Mouse (Mus musculus) hindbrain, embryonic 12.5 days (tissue): ENCODE measurements around the gene Slc13a5. TPM values are rescaled to one million over a fixed set of nuclear protein-coding genes. Genes with fewer than 3 reads are reported as not detected.

Experiments used
- ATAC-seq: fragments of 200-750 bp; cut with Nextera tagmentation; 2 replicates; pipeline ENCODE4 v1.8.0; 2017; ENCODE audit warnings: moderate TSS enrichment; ENCODE audit not compliant: low FRiP score
- H3K27ac ChIP-seq: fragments of 300-500 bp; sonication (generic); 2 replicates; pipeline ENCODE4 v1.5.1; 2016; ENCODE audit warnings: mild to moderate bottlenecking
- H3K27me3 ChIP-seq: fragments of 300-500 bp; sonication (generic); 2 replicates; pipeline ENCODE4 v1.6.1; 2016; ENCODE audit warnings: mild to moderate bottlenecking
- H3K36me3 ChIP-seq: fragments of 300-500 bp; sonication (generic); 2 replicates; pipeline ENCODE4 v1.6.1; 2016; ENCODE audit warnings: mild to moderate bottlenecking
- H3K4me1 ChIP-seq: fragments of 300-500 bp; sonication (generic); 2 replicates; pipeline ENCODE4 v1.6.1; 2016
- H3K4me2 ChIP-seq: fragments of 300-500 bp; sonication (generic); replicated peaks from 2 replicates; pipeline ENCODE4 v1.6.1; 2016; ENCODE audit warnings: mild to moderate bottlenecking
- H3K4me3 ChIP-seq: fragments of 300-500 bp; sonication (generic); 2 replicates; pipeline ENCODE4 v1.5.1; 2016; ENCODE audit warnings: mild to moderate bottlenecking
- H3K9ac ChIP-seq: fragments of 300-500 bp; sonication (generic); 2 replicates; pipeline ENCODE4 v1.6.1; 2016; ENCODE audit warnings: mild to moderate bottlenecking, moderate library complexity
- H3K9me3 ChIP-seq: fragments of 300-500 bp; sonication (generic); replicated peaks from 2 replicates; pipeline ENCODE4 v1.6.1; 2016; ENCODE audit warnings: mild to moderate bottlenecking
- WGBS: fragments of 180-500 bp; shearing (Covaris S2); methylation state at CpG from one replicate; pipeline ENCODE4 v1.1.7; 2016; 5-methylcytosine and 5-hydroxymethylcytosine counted together
- polyA plus RNA-seq: library from polyadenylated mRNA; unstranded; fragments of >200 nt; fragmentation: Nextera tagmentation; extraction: Ambion mirVana; gene quantifications from 2 replicates; pipeline ENCODE4 v1.2.1, GENCODE M21; 2016

Slc13a5 gene
- polyA plus RNA-seq, 1 experiment from 2014 or later: 0.52 TPM

GRCm38 (mm10) chr11:72245196-72245753, 21.7 kb downstream of the Slc13a5 start:
- no peak for ATAC-seq
- Histone ChIP-seq H3K9me3 (no peaks in the 10 kb centered on the region), H3K4me2 (no peak overlapping the region), H3K9ac (no peak overlapping the region), H3K4me1 (no peaks in the 10 kb centered on the region), H3K4me3 (no peak overlapping the region), H3K27me3 (no peaks in the 10 kb centered on the region; the same call in 1 of the 2 replicates), H3K36me3 (no peaks in the 10 kb centered on the region), H3K27ac (no peak overlapping the region)
- WGBS: 72% methylated on average over 8 of the region's 8 CpGs

- 70% methylated on average over 4 of the region's 4 CpGs for WGBS
- Histone ChIP-seq H3K27me3 (no peaks in the 10 kb centered on the region; the same call in 1 of the 2 replicates), H3K4me2 (no peak overlapping the region), H3K4me3 (no peak overlapping the region), H3K9me3 (no peaks in the 10 kb centered on the region), H3K36me3 (no peaks in the 10 kb centered on the region), H3K27ac (no peak overlapping the region), H3K4me1 (no peaks in the 10 kb centered on the region), H3K9ac (no peak overlapping the region)
- ATAC-seq: no peak
Measured at GRCm38 (mm10) chr11:72240062-72240860, 26.8 kb downstream of the Slc13a5 start.

- no peaks in the 10 kb centered on the region for H3K9me3 ChIP-seq
- H3K4me2 ChIP-seq: no peak overlapping the region
- ATAC-seq: no peak
- no peaks in the 10 kb centered on the region for H3K36me3 ChIP-seq
- H3K4me1 ChIP-seq: no peaks in the 10 kb centered on the region
- no peak overlapping the region for H3K27ac ChIP-seq
- H3K9ac ChIP-seq: no peak overlapping the region
- no peaks in the 10 kb centered on the region for H3K27me3 ChIP-seq
- H3K4me3 ChIP-seq: no peak overlapping the region
- 71% methylated on average over 5 of the region's 5 CpGs for WGBS
Measured at GRCm38 (mm10) chr11:72234013-72234412, 33.0 kb downstream of the Slc13a5 start.

- Histone ChIP-seq H3K27ac (no peak overlapping the region), H3K36me3 (no peaks in the 10 kb centered on the region), H3K27me3 (no peaks in the 10 kb centered on the region), H3K4me2 (no peak overlapping the region), H3K9me3 (no peaks in the 10 kb centered on the region), H3K9ac (no peak overlapping the region), H3K4me1 (no peaks in the 10 kb centered on the region), H3K4me3 (no peak overlapping the region)
- no peak for ATAC-seq
- 77% methylated on average over 1 of the region's 1 CpGs for WGBS
Measured at GRCm38 (mm10) chr11:72232991-72233390, 34.0 kb downstream of the Slc13a5 start.

GRCm38 (mm10) chr11:72232068-72232467, 35.0 kb downstream of the Slc13a5 start:
- Histone ChIP-seq H3K27ac (no peak overlapping the region), H3K9ac (no peak overlapping the region), H3K27me3 (no peaks in the 10 kb centered on the region), H3K9me3 (no peaks in the 10 kb centered on the region), H3K36me3 (no peaks in the 10 kb centered on the region), H3K4me3 (no peak overlapping the region), H3K4me2 (no peak overlapping the region), H3K4me1 (no peaks in the 10 kb centered on the region)
- no peak for ATAC-seq
- WGBS: 83% methylated on average over 7 of the region's 7 CpGs

GRCm38 (mm10) chr11:72228513-72228912, 38.5 kb downstream of the Slc13a5 start:
- Histone ChIP-seq H3K4me2 (no peak overlapping the region), H3K27me3 (no peaks in the 10 kb centered on the region), H3K36me3 (no peaks in the 10 kb centered on the region), H3K4me3 (no peak overlapping the region), H3K9me3 (no peaks in the 10 kb centered on the region), H3K27ac (no peak overlapping the region), H3K4me1 (peaks cover 11% of the 10 kb centered on the region), H3K9ac (no peak overlapping the region)
- WGBS: 98% methylated on average over 4 of the region's 4 CpGs
- no peak for ATAC-seq

GRCm38 (mm10) chr11:72226901-72227300, 40.1 kb downstream of the Slc13a5 start:
- Histone ChIP-seq H3K4me1 (peaks cover 11% of the 10 kb centered on the region), H3K9ac (no peak overlapping the region), H3K4me3 (no peak overlapping the region), H3K4me2 (no peak overlapping the region), H3K9me3 (no peaks in the 10 kb centered on the region), H3K27me3 (no peaks in the 10 kb centered on the region), H3K27ac (no peak overlapping the region), H3K36me3 (no peaks in the 10 kb centered on the region)
- 92% methylated on average over 6 of the region's 6 CpGs for WGBS
- ATAC-seq: no peak

- Histone ChIP-seq H3K9ac (no peak overlapping the region), H3K9me3 (no peaks in the 10 kb centered on the region), H3K27ac (no peak overlapping the region), H3K36me3 (no peaks in the 10 kb centered on the region), H3K4me1 (peaks cover 11% of the 10 kb centered on the region), H3K4me3 (no peak overlapping the region), H3K27me3 (no peaks in the 10 kb centered on the region), H3K4me2 (no peak overlapping the region)
- peak; percentile 43; the same call in 1 of the 2 replicates for ATAC-seq
- 42% methylated on average over 10 of the region's 10 CpGs for WGBS
Measured at GRCm38 (mm10) chr11:72226020-72226791, 40.8 kb downstream of the Slc13a5 start.

GRCm38 (mm10) chr11:72224865-72225264, 42.2 kb downstream of the Slc13a5 start:
- Histone ChIP-seq H3K4me1 (peaks cover 11% of the 10 kb centered on the region), H3K36me3 (no peaks in the 10 kb centered on the region), H3K9me3 (no peaks in the 10 kb centered on the region), H3K4me3 (no peak overlapping the region), H3K27ac (no peak overlapping the region), H3K27me3 (no peaks in the 10 kb centered on the region), H3K4me2 (no peak overlapping the region), H3K9ac (no peak overlapping the region)
- no peak for ATAC-seq
- 21% methylated on average over 5 of the region's 5 CpGs for WGBS

GRCm38 (mm10) chr11:72223414-72223813, 43.6 kb downstream of the Slc13a5 start:
- H3K4me1 ChIP-seq: peaks cover 11% of the 10 kb centered on the region
- H3K9ac ChIP-seq: no peak overlapping the region
- H3K4me2 ChIP-seq: no peak overlapping the region
- H3K9me3 ChIP-seq: no peaks in the 10 kb centered on the region
- H3K27me3 ChIP-seq: no peaks in the 10 kb centered on the region
- no peak overlapping the region for H3K4me3 ChIP-seq
- 82% methylated on average over 4 of the region's 4 CpGs for WGBS
- H3K36me3 ChIP-seq: no peaks in the 10 kb centered on the region
- no peak for ATAC-seq
- no peak overlapping the region for H3K27ac ChIP-seq

GRCm38 (mm10) chr11:72221278-72221677, 45.7 kb downstream of the Slc13a5 start:
- Histone ChIP-seq H3K4me3 (no peak overlapping the region), H3K4me1 (peaks cover 13% of the 10 kb centered on the region), H3K9me3 (no peaks in the 10 kb centered on the region), H3K27ac (no peak overlapping the region), H3K36me3 (no peaks in the 10 kb centered on the region), H3K9ac (no peak overlapping the region), H3K27me3 (no peaks in the 10 kb centered on the region), H3K4me2 (no peak overlapping the region)
- ATAC-seq: no peak
- 16% methylated on average over 6 of the region's 6 CpGs for WGBS

- Histone ChIP-seq H3K27ac (no peak overlapping the region), H3K4me2 (peak overlapping the region; percentile 19; the same call in 1 of the 2 replicates), H3K4me3 (no peak overlapping the region), H3K36me3 (no peaks in the 10 kb centered on the region), H3K9me3 (no peaks in the 10 kb centered on the region), H3K4me1 (peaks cover 20% of the 10 kb centered on the region), H3K27me3 (no peaks in the 10 kb centered on the region), H3K9ac (no peak overlapping the region)
- ATAC-seq: no peak
- WGBS: 87% methylated on average over 5 of the region's 5 CpGs
Measured at GRCm38 (mm10) chr11:72217116-72217515, 49.9 kb downstream of the Slc13a5 start.
